Mouse (Mus musculus): ENCODE results near the gene Stard7.
A peak's percentile ranks its signal among the peaks of the same experiment; 100 is the strongest.
"Not testable (repeated sequence)": the region's sequence is repeated elsewhere in the genome, so short reads cannot be mapped to it uniquely, and the experiment has no call there.

Stard7 gene

GRCm38 (mm10) chr2:127269491-127270299, at the start of gene Stard7:
Stard7 (plus strand) TSS chr2:127270218.
- peak; percentile 91 for DNase-seq (ENCODE audit: low read depth)

GRCm38 (mm10) chr2:127225261-127225660, 44.8 kb upstream of the Stard7 start:
- DNase-seq (ENCODE audit: low read depth), result no peak

- no peak for DNase-seq (ENCODE audit: low read depth)
Measured at GRCm38 (mm10) chr2:127237897-127238610, 32.0 kb upstream of the Stard7 start.

DNA sequence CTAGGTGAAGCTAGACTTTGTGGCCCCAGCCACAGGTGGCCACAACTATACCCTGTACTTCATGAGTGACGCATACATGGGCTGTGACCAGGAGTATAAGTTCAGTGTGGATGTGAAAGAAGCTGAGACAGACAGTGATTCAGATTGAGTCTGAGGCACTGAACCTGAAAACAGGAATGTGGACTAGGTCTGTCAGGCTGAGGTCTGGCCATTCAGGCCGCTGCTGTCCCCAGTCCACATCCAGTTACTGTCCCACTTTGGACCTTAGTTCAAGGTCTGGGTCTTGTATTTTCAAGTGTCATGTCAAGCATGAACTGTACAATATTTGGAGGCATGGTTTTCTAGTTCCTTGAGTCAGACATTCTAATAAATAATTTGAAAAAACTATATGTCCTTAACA, 30.0 kb upstream of the Stard7 start:
- no peak for DNase-seq (ENCODE audit: low read depth)

DNA sequence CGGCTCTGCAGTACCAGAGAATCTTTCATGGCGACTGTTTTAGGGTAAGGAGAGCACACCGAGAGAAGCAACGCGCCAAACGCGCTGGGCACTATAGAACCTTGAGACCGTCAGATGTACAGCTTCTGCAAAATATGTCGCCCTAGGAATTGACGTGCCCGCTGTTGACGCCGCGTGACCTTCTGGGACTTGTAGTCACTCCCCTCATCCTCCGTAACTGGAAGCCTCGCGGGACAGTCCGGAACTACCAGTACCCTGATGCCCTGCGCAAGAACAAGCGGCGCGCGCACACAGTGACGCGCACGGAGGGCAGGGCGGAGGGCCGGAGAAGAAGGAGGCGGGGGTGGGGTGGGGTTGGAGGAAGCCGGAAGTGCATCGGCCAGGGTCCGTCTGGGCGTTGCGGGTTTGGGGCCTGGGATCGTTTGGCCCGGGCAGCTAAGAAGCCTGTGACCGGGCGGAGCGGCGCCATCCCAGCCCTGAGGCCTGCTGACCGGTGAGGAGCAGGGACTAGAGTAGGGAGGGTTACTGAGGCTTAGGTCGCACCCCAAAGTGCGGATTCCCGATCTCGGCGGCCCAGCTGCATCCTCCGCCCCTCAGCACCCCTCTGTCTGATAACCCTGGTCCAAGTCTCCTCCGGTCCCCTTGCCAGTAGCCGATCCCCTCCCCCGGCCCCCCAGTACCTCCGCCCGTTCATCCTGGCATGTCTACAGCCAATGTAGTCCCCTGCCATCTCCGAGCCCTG, 22.3 kb upstream of the Stard7 start, which contains the start of the genes Ciao1 and Tmem127:
Gene Ciao1, minus strand, starts transcription at position 225 of the 742 bp plus-strand sequence.
Gene Tmem127, plus strand, starts transcription at position 317 of the 742 bp plus-strand sequence.
- peak; percentile 99 for DNase-seq (ENCODE audit: low read depth)

DNA sequence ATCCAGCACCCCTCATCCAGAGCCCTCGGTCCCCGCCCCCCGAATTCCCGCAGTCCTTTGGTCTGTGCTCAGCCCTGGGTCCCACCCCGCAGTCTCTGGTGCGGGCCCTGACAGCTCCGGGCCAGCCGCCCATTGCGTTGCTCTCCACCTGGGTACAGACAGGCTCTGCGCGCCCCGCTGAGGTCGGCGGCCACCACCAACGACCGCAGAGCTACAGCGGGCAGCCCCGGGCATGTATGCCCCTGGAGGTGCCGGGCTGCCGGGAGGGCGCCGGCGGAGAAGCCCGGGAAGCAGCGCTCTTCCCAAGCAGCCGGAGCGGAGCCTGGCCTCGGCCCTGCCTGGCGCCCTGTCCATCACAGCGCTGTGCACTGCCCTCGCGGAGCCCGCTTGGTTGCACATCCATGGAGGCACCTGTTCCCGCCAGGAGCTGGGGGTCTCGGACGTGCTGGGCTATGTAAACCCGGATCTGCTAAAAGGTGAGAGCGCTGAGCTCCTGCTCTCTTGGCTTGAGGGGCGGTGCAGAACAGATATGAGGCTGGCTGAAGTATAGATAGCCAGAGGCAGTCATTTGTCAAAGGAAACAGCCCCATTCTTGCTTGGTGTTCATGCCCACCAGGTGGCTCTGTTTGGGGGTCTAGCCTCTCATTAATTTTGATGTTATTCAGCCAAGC, 21.5 kb upstream of the Stard7 start:
- no peak for DNase-seq (ENCODE audit: low read depth)

DNA sequence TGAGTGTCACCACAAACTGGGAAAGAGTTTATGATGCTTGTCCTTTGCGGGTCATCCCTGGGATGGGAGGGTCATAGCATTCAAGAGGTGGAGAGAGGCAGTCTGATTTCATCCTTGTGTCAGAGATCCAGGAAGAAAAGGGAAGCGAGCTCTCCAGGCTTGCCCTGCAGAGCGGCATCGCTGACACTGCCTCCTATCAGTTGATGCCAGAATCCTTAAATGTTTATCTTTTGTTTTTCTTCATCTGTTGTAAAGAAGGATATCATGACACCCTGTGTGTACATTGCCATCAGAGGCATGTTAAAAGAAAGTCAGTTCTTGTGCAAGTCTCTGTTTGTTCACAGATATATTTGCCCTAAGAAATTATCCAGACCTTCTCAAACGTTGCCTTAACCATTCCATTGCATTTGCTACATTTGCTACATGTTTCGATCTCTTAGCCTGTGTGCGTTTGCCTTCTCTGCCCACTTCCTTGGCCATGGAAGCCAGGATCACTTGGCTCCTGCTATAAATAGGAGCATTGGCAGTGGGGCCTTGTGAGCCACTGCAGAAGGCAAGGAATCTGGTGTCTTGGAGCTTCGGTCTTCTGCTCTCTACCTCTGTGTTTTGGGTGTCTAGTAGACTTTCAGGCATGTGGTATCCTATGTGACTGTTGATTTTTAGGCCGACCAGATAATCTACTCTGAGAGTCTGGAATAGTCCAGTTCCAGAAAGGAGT, 19.6 kb upstream of the Stard7 start:
- no peak for DNase-seq (ENCODE audit: low read depth)

DNA sequence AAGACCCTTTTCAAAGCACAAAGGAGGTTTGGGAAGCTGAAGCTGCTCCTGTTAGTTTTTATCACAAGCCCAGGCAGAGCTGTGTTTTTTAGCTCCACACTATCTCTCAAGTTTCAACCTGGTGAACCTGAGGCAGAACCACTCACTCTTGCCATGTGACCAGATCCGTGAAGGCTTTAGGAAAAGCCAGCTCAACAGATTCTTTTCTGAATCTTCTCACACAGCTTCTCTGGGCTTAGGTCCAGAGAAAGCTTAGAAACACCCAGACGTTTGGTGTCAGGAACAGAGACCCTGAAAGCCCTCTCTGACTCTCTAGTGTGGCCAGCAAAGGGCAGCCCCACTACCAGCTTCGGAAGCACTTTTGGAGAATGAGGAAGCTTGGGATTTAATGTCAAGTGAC, 18.6 kb upstream of the Stard7 start:
- no peak for DNase-seq (ENCODE audit: low read depth)

- no peak for DNase-seq (ENCODE audit: low read depth)
Measured at GRCm38 (mm10) chr2:127251880-127252527, 18.0 kb upstream of the Stard7 start.

GRCm38 (mm10) chr2:127252787-127253186, 17.2 kb upstream of the Stard7 start:
- no peak for DNase-seq (ENCODE audit: low read depth)

GRCm38 (mm10) chr2:127254604-127255134, 15.3 kb upstream of the Stard7 start:
- no peak for DNase-seq (ENCODE audit: low read depth)

GRCm38 (mm10) chr2:127255294-127255693, 14.7 kb upstream of the Stard7 start:
- no peak for DNase-seq (ENCODE audit: low read depth)

DNA sequence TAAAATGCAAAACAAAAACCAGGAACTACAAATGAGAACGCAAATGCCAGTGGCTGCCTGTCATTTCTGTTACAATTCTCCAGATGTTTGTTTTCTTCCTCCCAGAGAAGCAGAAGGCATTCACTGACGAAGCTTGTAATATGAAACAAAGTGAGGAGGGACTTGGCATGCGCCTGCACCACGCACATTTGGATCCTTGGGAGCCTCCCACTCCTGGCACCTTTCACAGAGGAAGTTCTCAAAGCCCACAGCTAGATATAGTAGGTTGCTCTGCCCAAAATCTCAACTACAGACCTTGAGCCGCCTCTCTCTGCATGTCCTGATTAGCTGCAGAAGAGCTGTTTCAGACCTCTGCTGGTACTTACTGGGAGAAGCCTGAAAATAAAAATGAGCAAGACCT, 10.7 kb upstream of the Stard7 start:
- DNase-seq (ENCODE audit: low read depth), result no peak

- no peak for DNase-seq (ENCODE audit: low read depth)
Measured at GRCm38 (mm10) chr2:127262480-127262879, 7.5 kb upstream of the Stard7 start.

DNA sequence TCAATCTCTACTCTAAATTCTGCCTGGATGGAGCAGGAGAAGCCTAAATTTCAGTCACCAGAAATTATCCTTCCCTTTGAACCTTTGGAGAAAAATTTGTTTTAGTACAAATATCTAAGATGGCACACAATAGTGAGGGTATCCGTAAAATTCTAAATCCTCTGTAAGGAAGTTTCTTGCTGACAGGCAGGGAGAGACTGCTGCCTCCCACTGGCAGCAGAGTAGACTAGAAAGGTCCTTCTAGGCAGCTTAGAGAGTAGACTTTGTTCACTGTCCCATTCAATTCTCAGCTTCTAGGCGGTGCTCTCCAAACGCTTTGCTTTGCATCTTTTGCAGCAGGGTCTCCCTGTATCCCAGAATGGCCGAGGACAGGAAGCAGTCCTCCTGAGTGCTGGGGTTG, 2.2 kb upstream of the Stard7 start:
- DNase-seq (ENCODE audit: low read depth), result no peak

DNA sequence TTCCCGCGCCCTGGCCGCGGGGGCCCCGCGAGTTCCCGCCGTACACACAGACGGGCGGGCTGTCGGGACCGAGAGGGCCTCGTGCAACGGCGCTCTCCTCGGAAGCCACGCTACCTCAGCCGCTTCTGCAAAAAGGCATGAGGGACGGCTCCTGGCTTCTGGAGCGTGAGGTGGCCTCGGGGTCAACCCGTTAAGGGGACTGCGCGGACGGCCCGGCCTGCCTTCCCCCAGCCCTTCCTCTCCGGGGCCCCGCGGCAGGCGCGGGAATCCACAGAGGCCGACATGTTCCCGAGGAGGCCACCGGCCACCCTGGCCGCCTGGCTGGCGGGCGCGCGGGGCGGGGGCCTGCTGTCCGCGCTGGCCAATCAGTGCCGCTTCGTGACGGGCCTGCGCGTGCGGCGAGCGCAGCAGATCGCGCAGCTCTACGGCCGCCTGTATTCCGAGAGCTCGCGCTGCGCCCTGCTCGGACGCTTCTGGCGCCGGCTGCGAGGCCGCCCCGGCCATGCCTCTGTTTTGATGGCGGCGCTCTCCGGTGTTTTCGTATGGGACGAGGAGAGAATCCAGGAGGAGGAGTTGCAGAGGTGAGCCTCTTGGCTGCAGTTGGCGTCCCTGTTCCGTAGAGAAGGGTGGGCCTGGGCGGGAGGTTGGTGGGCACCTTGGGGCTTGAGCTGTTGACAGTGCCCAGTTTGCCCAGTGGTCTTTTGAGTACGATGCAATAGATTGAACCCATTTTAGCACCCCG, 453 bp downstream of the Stard7 start:
- DNase-seq (ENCODE audit: low read depth), result peak; percentile 61

- DNase-seq (ENCODE audit: low read depth), result no peak
Measured at GRCm38 (mm10) chr2:127271042-127271515, 1.1 kb downstream of the Stard7 start.

DNA sequence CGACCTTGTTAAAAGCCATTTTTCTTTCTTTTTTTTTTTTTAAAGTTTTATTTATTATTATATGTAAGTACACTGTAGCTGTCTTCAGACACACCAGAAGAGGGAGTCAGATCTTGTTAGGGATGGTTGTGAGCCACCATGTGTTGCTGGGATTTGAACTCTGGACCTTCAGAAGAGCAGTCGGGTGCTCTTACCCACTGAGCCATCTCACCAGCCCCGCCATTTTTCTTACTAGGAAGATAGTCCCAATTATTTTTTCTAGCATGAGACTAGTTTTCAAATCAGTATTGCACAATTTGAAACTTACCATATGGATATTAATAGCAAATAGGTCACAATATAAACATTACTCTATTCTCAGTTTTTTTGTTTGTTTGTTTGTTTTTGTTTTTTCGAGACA, 2.0 kb downstream of the Stard7 start:
- DNase-seq (ENCODE audit: low read depth), result not testable (repeated sequence)

DNA sequence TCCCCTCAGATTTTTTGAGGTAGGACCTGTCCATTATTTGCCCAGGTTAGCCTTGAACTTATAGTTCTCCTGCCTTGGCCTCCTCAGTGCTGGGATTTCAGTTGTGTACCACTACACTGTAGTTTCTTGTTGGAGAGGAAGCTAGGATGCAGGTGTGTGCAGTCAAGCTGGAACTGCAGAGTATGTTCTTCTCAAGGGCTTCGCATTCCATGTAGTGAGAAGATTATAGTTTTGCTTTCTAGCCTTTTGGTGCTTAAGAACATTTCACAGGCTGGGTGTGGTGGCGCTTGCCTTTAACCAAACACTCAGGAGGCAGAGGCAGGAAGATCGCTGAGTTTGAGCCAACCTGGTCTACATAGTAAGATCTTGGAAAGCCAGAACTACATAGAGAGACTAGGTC, 2.8 kb downstream of the Stard7 start:
- DNase-seq (ENCODE audit: low read depth), result no peak

DNA sequence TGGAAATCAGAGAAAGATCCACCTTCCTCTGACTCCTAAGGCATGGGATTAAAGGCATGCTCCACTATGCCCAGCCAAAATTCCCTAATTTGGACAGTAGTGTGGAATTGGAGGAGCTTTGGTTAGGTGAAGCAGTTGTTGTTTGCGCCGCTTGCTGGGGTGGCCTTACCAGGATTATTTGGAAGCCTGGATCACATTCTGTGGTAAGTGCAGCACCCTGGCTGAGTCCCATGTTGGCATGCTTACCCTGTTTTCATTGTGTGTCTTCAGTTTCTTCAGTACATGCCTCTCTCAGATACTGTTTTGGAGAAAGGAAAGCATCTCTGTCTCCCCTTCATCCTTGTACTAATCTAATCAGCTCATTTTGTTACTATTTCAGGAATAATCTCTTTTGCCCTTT, 4.6 kb downstream of the Stard7 start:
- no peak for DNase-seq (ENCODE audit: low read depth)

All from c-Kit-positive CD71-negative TER-119-negative erythroid progenitor cells, embryonic 14.5 days (primary cell).